Mouse (Mus musculus): ENCODE measurements around the gene Cdc42ep3.

The Cdc42ep3 gene

DNA sequence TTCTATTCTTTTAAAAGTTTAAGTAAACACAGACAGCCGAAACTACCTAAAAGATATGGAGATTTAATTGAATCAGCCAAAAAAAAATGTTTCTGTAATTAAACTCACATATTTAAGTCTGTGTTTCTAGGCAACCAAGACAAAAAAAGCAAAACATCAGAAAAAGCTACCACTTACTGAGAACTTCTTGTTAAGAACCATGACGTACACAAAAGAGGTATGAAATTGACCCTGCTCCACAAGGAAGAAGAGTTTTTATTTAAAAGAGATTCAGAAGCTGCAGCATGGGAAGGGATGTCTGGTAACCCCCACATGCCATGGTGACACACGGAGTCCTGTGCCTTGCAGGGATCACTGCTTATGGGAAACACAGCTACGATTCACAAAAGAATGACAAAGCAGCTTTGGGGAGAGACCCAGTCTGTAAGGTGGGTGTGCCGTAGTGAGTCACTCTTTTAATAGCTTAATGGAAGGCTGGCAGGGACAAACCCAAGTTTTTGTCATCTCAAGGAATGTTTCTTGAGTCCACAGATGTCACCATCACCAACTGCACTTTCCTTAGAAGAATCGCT lies 69.8 kb downstream of the Cdc42ep3 start:
- no peak for DNase-seq
